Mouse (Mus musculus) erythroblast, embryonic 14.5 days (primary cell): Measurements from ENCODE around the gene Cct7.

Experiments used
- GATA1 ChIP-seq: IDR thresholded peaks from 2 replicates; pipeline ENCODE4 v1.6.1; 2012; ENCODE audit warnings: low read length, inconsistent platforms, mixed read lengths
- TAL1 ChIP-seq: IDR thresholded peaks from 3 replicates; pipeline ENCODE4 v1.6.1; 2012; ENCODE audit warnings: low read length, inconsistent platforms, mixed read lengths

GRCm38 (mm10) chr6:85510476-85510875, 59.2 kb downstream of the Cct7 start:
- TF ChIP-seq TAL1 (no peak), GATA1 (no peak)
